Mouse (Mus musculus): ENCODE results near the gene Ankfn1.

Gene Ankfn1

GRCm38 (mm10) chr11:89465381-89465780 is 312.1 kb downstream of the Ankfn1 start:
- DNase-seq (ENCODE audit: low spot score in 2 of 2), result no peak

- no peak for DNase-seq (ENCODE audit: low spot score in 2 of 2)
These were observed 315.2 kb downstream of the Ankfn1 start for GRCm38 (mm10) chr11:89462216-89462615.

DNA sequence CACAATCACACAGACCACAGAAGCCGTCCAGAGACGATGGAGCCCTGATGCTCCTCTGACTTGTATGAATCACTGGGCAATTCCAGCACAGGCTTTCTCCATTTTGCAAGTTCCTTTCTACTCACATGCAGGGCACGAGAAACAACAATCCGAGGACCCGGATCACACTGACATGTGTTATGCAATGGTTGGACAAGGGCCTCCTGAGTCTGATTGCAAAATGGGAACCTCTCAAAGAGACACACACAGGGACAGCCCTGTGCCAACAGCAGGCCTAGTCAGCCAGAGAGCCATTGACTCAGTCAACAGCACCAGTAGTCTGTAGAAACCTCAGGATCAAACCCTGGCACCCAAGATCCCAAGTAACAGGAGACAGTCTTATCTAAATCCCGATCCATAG is 318.0 kb downstream of the Ankfn1 start:
- DNase-seq (ENCODE audit: low spot score in 2 of 2), result no peak

DNA sequence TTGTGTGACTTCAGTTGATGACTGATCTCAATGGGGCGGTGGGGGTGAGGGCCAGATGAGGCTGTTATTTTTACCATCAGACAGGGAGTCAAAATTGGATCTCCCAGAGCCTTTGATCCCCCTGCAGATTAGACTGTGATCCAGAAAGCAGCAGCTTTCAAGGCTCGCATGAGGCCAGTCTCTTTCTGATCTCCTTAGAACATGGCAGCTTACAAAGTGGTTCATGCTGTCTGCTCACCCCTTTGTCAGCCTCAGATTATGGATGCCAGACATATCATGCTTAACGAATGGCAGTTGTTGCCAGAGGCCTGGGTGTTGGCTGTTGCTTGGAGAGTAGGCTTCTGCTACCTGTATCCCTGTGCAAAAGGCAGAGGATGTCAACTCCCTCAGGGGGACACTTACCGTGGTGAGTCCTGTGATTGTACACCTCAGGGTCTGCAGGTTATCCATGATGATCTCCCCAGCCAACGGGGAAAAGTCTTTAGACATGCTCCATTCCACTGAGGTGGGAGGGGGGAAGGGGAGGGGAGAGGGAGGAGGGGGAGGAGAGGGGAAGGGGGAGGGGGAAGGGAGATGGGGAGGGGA is 321.7 kb downstream of the Ankfn1 start:
- no peak for DNase-seq (ENCODE audit: low spot score in 2 of 2)

GRCm38 (mm10) chr11:89454702-89455101 is 322.8 kb downstream of the Ankfn1 start:
- no peak for DNase-seq (ENCODE audit: low spot score in 2 of 2)

DNA sequence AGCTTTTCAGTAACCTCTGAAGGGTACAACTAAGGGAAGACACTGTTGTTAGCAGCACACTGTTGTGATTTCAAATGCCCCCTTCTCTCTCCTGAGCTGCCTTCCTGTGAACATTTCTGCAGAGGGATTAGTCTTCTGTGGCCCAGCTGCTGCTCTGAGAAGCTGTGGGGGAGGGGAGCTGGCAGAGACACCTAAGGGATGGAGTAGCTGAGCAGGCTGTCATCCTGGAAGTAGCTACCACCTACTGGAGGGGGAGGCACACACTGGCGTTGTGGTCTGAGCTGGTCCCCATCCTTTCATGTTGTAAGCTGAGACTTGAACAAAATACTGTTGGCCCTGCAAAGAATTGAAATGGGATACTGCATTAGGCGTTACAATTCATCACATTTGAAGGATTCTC is 324.6 kb downstream of the Ankfn1 start:
- DNase-seq (ENCODE audit: low spot score in 2 of 2), result peak; percentile 9 to 34

DNA sequence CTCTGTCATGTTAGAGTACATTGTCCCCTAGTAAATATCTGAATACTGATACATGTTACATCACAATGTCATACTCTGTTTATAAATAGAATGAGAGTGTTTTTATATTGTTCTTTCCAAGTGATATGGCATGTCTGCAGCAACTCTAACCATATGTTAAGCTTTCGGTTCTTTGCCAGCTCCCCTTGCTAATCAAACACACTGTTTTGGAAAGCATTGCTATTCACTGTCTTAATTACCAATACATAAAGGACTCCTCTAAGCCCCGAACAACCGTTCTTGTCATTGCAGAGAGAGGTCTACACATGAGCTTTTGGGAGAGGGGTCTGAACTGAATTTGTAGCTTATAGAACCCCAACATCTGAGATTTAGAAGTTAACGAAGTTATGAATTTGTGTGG is 327.0 kb downstream of the Ankfn1 start:
- DNase-seq (ENCODE audit: low spot score in 2 of 2), result no peak

DNA sequence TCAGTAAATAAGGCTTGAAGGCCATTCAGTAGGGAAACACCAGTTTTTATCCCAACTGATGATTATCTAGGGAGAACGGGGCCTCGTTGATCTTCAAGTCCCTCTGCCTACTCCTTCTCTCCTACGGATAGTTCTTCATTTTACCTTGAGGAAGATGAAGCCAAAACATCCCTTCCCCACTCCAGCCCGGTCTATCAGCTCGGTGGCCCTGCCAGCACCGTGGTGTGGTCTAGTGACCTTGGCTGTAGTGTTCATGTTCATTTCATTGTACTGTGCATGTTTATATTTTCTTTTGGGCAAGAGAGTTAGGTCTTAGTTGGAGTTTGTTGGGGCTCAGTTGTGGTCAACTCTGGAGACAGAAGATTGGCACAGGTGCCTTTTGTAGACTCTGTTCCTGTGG is 328.5 kb downstream of the Ankfn1 start:
- no peak for DNase-seq (ENCODE audit: low spot score in 2 of 2)

GRCm38 (mm10) chr11:89447477-89447876 is 330.0 kb downstream of the Ankfn1 start:
- no peak for DNase-seq (ENCODE audit: low spot score in 2 of 2)

DNA sequence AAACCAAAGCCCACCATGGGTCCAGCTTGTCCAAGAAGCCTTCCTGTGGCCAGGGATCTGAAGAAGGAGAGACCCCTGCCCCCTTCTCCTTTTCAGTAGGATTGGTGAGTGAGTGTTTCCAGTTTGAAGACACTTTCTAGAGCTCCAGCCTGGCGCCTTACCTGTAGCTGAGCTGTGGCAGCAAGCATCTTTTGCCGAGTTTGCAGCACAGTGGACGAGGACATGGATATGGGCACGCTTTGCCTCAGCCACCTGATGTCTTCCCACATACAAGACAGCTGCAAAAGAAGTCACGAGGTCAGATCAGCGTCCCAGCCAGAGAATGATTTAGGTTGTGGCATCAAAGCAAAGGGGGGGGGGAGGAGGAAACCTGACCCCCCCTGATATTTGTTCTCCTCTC is 336.9 kb downstream of the Ankfn1 start:
- no peak for DNase-seq (ENCODE audit: low spot score in 2 of 2)

DNA sequence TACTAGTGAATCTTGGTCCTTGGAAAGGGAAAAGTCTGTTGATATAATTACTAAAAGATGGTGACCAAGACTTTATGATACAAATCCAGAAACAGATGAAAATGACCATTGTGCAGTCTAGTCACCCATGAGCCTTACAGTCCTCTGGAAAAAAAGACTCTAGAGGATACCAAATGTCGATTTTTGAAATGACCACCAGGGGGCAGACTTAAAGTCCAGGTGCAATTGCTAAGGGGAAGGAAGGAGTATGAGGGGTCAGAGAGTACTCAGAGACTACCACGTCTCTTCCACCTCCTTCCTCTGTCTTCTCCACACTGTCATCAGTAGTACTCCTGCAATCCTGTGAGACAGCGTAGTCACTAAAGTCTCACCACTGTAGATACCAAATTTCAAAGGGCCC is 353.1 kb downstream of the Ankfn1 start:
- DNase-seq (ENCODE audit: low spot score in 2 of 2), result no peak

- DNase-seq (ENCODE audit: low spot score in 2 of 2), result no peak
These were observed 354.8 kb downstream of the Ankfn1 start for GRCm38 (mm10) chr11:89422637-89423036.

DNA sequence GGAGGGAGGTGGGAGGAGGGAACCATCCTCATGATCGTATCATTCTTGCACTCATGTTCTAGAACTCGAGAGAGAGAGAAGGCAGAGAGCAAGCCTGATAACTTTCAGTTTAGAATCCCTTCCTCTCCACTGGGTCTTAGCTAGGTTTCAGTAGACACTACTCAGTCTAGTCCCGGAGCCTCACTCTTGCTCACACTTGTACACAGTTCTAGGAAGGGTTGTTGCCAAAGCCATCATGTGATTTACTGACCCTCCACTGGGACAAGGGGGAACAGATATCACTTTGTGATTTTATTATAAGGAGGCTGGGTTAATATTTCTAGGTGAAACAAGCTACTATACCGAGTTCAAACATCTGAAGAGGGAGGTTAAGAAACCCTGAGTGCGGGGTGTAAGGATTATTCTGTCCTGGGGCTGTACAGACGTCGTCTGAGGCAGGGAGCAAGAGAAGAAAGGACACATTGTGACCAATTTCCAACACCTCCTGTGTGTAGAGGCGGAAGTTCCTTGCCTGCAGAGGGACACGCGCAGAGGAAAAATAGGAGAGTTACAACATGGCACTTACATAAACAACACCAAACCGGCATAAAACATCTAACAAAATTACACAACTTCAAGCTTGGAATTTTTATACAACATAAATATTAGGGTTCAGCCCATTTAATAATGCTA is 356.6 kb downstream of the Ankfn1 start:
- DNase-seq (ENCODE audit: low spot score in 2 of 2), result no peak

DNA sequence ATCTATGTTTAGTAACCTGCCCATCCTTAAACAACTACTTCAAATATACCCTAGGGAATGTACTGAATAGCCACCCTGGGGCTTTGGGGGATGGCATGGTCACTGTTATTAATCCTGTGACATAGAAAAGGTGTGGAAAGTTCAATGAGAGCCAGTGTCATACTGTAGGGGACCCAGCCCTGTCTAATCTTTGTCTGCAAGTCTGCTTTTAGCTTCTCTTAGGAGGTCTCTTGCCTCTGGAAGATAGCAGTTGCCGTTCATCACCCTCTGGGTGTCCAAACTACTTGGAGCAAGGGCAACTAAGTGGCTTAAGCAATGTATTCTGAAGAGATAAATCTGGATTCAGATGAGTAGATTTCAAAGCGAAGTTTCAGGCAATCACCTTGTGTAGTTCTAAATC is 357.6 kb downstream of the Ankfn1 start:
- no peak for DNase-seq (ENCODE audit: low spot score in 2 of 2)

- DNase-seq (ENCODE audit: low spot score in 2 of 2), result no peak
These were observed 358.8 kb downstream of the Ankfn1 start for GRCm38 (mm10) chr11:89418644-89419043.

- no peak for DNase-seq (ENCODE audit: low spot score in 2 of 2)
These were observed 360.7 kb downstream of the Ankfn1 start for GRCm38 (mm10) chr11:89416769-89417168.

- DNase-seq (ENCODE audit: low spot score in 2 of 2), result no peak
These were observed 368.7 kb downstream of the Ankfn1 start for GRCm38 (mm10) chr11:89408774-89409173.

- DNase-seq (ENCODE audit: low spot score in 2 of 2), result no peak
These were observed 373.0 kb downstream of the Ankfn1 start for GRCm38 (mm10) chr11:89404489-89404888.

GRCm38 (mm10) chr11:89403436-89403835 is 374.0 kb downstream of the Ankfn1 start:
- DNase-seq (ENCODE audit: low spot score in 2 of 2), result no peak

GRCm38 (mm10) chr11:89388851-89389250 is 388.6 kb downstream of the Ankfn1 start:
- no peak for DNase-seq (ENCODE audit: low spot score in 2 of 2)

- no peak for DNase-seq (ENCODE audit: low spot score in 2 of 2)
These were observed 394.8 kb downstream of the Ankfn1 start for GRCm38 (mm10) chr11:89382634-89383009.

GRCm38 (mm10) chr11:89381782-89382633 is 395.4 kb downstream of the Ankfn1 start:
- DNase-seq (ENCODE audit: low spot score in 2 of 2), result peak; percentile 4 to 11

DNA sequence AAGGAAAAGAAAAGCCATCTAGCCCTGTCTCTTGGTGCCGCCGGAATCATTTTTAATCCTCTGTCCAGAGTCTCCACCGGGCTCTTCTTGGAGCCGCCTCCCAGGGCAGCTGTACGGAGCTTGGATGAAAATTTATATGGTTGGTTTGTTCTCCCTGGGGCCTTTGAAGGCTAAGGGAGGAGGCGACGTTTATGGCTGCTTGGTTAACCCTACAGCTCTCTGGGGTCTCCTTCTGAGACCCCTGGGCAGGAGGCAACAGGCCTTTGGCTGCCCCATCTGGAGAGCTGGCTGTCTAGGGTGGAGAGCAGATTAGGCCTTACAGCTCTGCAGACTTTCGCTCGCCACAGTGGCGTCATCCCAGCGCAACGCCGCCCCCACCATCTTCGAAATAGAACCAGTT is 406.5 kb downstream of the Ankfn1 start:
- no peak for DNase-seq (ENCODE audit: low spot score in 2 of 2)
